Mouse (Mus musculus) forebrain, embryonic 11.5 days (tissue): Measurements from ENCODE around the gene Maml3. TPM values are rescaled to one million over a fixed set of nuclear protein-coding genes. Genes with fewer than 3 reads are reported as not detected.

Source experiments
- ATAC-seq: fragments of 200-750 bp; cut with Nextera tagmentation; replicated peaks from 2 replicates; pipeline ENCODE4 v1.8.0; 2017; ENCODE audit warnings: moderate TSS enrichment; ENCODE audit not compliant: low FRiP score
- DNase-seq: peaks from one replicate; pipeline ENCODE4 v3.0.0-alpha.2; 2017; ENCODE audit warnings: low spot score
- H3K27ac ChIP-seq: fragments of 300-500 bp; sonication (generic); 2 replicates; pipeline ENCODE4 v1.5.1; 2014; ENCODE audit warnings: low read depth, low read length
- H3K27me3 ChIP-seq: fragments of 300-500 bp; sonication (generic); 2 replicates; pipeline ENCODE4 v1.6.1; 2014; ENCODE audit warnings: mild to moderate bottlenecking, low read length, mixed read lengths; ENCODE audit not compliant: control insufficient read depth, insufficient read depth
- H3K36me3 ChIP-seq: fragments of 300-500 bp; sonication (generic); 2 replicates; pipeline ENCODE4 v1.6.1; 2014; ENCODE audit warnings: mild to moderate bottlenecking, low read length, moderate library complexity, mixed read lengths; ENCODE audit not compliant: control insufficient read depth, insufficient read depth
- H3K4me1 ChIP-seq: fragments of 300-500 bp; sonication (generic); replicated peaks from 2 replicates; pipeline ENCODE4 v1.6.1; 2014; ENCODE audit warnings: low read length, mixed read lengths; ENCODE audit not compliant: control insufficient read depth, insufficient read depth
- H3K4me2 ChIP-seq: fragments of 300-500 bp; sonication (generic); 2 replicates; pipeline ENCODE4 v1.6.1; 2014; ENCODE audit warnings: low read depth, mild to moderate bottlenecking, low read length, moderate library complexity, mixed read lengths; ENCODE audit not compliant: severe bottlenecking
- H3K4me3 ChIP-seq: fragments of 300-500 bp; sonication (generic); 2 replicates; pipeline ENCODE4 v1.5.1; 2014; ENCODE audit warnings: low read depth, low read length
- H3K9ac ChIP-seq: fragments of 300-500 bp; sonication (generic); 2 replicates; pipeline ENCODE4 v1.6.1; 2014; ENCODE audit warnings: low read length
- H3K9me3 ChIP-seq: fragments of 300-500 bp; sonication (generic); 2 replicates; pipeline ENCODE4 v1.6.1; 2016; ENCODE audit warnings: low read length, mixed read lengths; ENCODE audit not compliant: control insufficient read depth
- WGBS: fragments of 180-500 bp; shearing (Covaris S2); extraction: QIAGEN DNeasy Blood & Tissue Kit; methylation state at CpG from one replicate; pipeline ENCODE4 v1.1.7; 2014; 5-methylcytosine and 5-hydroxymethylcytosine counted together
- polyA plus RNA-seq: library from polyadenylated mRNA; unstranded; fragments of >200 nt; fragmentation: Nextera tagmentation; extraction: Ambion mirVana; gene quantifications from 2 replicates; pipeline ENCODE4 v1.2.1, GENCODE M21; 2014

Gene Maml3
- polyA plus RNA-seq, 1 experiment from 2014 or later: 7.5 TPM

GRCm38 (mm10) chr3:51748436-51749376, 356.2 kb downstream of the Maml3 start:
- H3K9ac ChIP-seq: no peak overlapping the region
- H3K4me3 ChIP-seq: no peak overlapping the region
- no peaks in the 10 kb centered on the region for H3K27me3 ChIP-seq
- ATAC-seq: peak; percentile 37; the same call in 1 of the 2 replicates
- WGBS: 78% methylated on average over 17 of the region's 17 CpGs
- H3K4me1 ChIP-seq: peaks cover 20% of the 10 kb centered on the region
- H3K9me3 ChIP-seq: no peaks in the 10 kb centered on the region
- H3K27ac ChIP-seq: peak overlapping the region; percentile 73
- H3K36me3 ChIP-seq: no peaks in the 10 kb centered on the region
- no peak overlapping the region for H3K4me2 ChIP-seq
- DNase-seq: no peak

- Histone ChIP-seq H3K9ac (no peak overlapping the region), H3K9me3 (no peaks in the 10 kb centered on the region), H3K36me3 (no peaks in the 10 kb centered on the region), H3K4me2 (no peak overlapping the region), H3K4me3 (no peak overlapping the region), H3K27ac (no peak overlapping the region), H3K27me3 (no peaks in the 10 kb centered on the region), H3K4me1 (peaks cover 20% of the 10 kb centered on the region)
- WGBS: 58% methylated on average over 8 of the region's 8 CpGs
- 0 out of 2 replicates have a peak, but pooled peaks have one; percentile 22 for ATAC-seq
- no peak for DNase-seq
Observed at GRCm38 (mm10) chr3:51746816-51747215, 358.1 kb downstream of the Maml3 start.

- no peak overlapping the region for H3K27ac ChIP-seq
- no peak overlapping the region for H3K4me3 ChIP-seq
- WGBS: 90% methylated on average over 8 of the region's 8 CpGs
- H3K9ac ChIP-seq: no peak overlapping the region
- ATAC-seq: no peak
- H3K36me3 ChIP-seq: no peaks in the 10 kb centered on the region
- no peak overlapping the region for H3K4me2 ChIP-seq
- no peak for DNase-seq
- H3K9me3 ChIP-seq: no peaks in the 10 kb centered on the region
- peaks cover 16% of the 10 kb centered on the region for H3K4me1 ChIP-seq
- H3K27me3 ChIP-seq: no peaks in the 10 kb centered on the region
Observed at GRCm38 (mm10) chr3:51745162-51745561, 359.7 kb downstream of the Maml3 start.

- H3K4me2 ChIP-seq: no peak overlapping the region
- no peak overlapping the region for H3K27ac ChIP-seq
- 86% methylated on average over 4 of the region's 4 CpGs for WGBS
- no peaks in the 10 kb centered on the region for H3K27me3 ChIP-seq
- H3K36me3 ChIP-seq: no peaks in the 10 kb centered on the region
- H3K9me3 ChIP-seq: no peaks in the 10 kb centered on the region
- no peak overlapping the region for H3K9ac ChIP-seq
- no peak for DNase-seq
- no peak for ATAC-seq
- no peak overlapping the region for H3K4me3 ChIP-seq
- peaks cover 11% of the 10 kb centered on the region; the same call in 1 of the 2 replicates for H3K4me1 ChIP-seq
Observed at GRCm38 (mm10) chr3:51744339-51744759, 360.5 kb downstream of the Maml3 start.

- H3K4me3 ChIP-seq: no peak overlapping the region
- H3K4me2 ChIP-seq: no peak overlapping the region
- H3K9me3 ChIP-seq: no peaks in the 10 kb centered on the region
- peaks cover 8% of the 10 kb centered on the region; the same call in 1 of the 2 replicates for H3K4me1 ChIP-seq
- ATAC-seq (no peak), DNase-seq (no peak)
- H3K9ac ChIP-seq: no peak overlapping the region
- no peaks in the 10 kb centered on the region for H3K27me3 ChIP-seq
- no peaks in the 10 kb centered on the region for H3K36me3 ChIP-seq
- no peak overlapping the region for H3K27ac ChIP-seq
- 96% methylated on average over 6 of the region's 6 CpGs for WGBS
Observed at GRCm38 (mm10) chr3:51742405-51742804, 362.5 kb downstream of the Maml3 start.

GRCm38 (mm10) chr3:51741824-51742223, 363.1 kb downstream of the Maml3 start:
- H3K36me3 ChIP-seq: no peaks in the 10 kb centered on the region
- H3K4me3 ChIP-seq: no peak overlapping the region
- H3K9ac ChIP-seq: peak overlapping the region; percentile 6; the same call in 1 of the 2 replicates
- no peak overlapping the region for H3K4me2 ChIP-seq
- H3K9me3 ChIP-seq: no peaks in the 10 kb centered on the region
- H3K27me3 ChIP-seq: no peaks in the 10 kb centered on the region
- no peak overlapping the region for H3K27ac ChIP-seq
- ATAC-seq: no peak
- DNase-seq: no peak
- H3K4me1 ChIP-seq: peaks cover 8% of the 10 kb centered on the region; the same call in 1 of the 2 replicates
- WGBS: 73% methylated on average over 10 of the region's 10 CpGs

GRCm38 (mm10) chr3:51739835-51740112, 365.1 kb downstream of the Maml3 start:
- Histone ChIP-seq H3K36me3 (no peaks in the 10 kb centered on the region), H3K4me2 (no peak overlapping the region), H3K9me3 (no peaks in the 10 kb centered on the region), H3K4me3 (no peak overlapping the region), H3K27me3 (no peaks in the 10 kb centered on the region), H3K9ac (peak overlapping the region; percentile 16), H3K4me1 (peaks cover 8% of the 10 kb centered on the region; the same call in 1 of the 2 replicates), H3K27ac (no peak overlapping the region)
- DNase-seq: no peak
- ATAC-seq: no peak

GRCm38 (mm10) chr3:51739049-51739834, 365.6 kb downstream of the Maml3 start:
- peak overlapping the region; percentile 65; the same call in 1 of the 2 replicates for H3K27ac ChIP-seq
- no peaks in the 10 kb centered on the region for H3K36me3 ChIP-seq
- peak; percentile 61 for DNase-seq
- 5% methylated on average over 12 of the region's 12 CpGs for WGBS
- H3K9me3 ChIP-seq: no peaks in the 10 kb centered on the region
- no peaks in the 10 kb centered on the region for H3K27me3 ChIP-seq
- H3K4me2 ChIP-seq: 0 out of 2 replicates have a peak overlapping the region, but pooled peaks have one; percentile 13
- peaks cover 8% of the 10 kb centered on the region; the same call in 1 of the 2 replicates for H3K4me1 ChIP-seq
- peak; percentile 69; the same call in 1 of the 2 replicates for ATAC-seq
- H3K4me3 ChIP-seq: no peak overlapping the region
- peak overlapping the region; percentile 16 for H3K9ac ChIP-seq
